Mouse (Mus musculus): ENCODE data around the gene Alkbh7.

Alkbh7 gene

DNA sequence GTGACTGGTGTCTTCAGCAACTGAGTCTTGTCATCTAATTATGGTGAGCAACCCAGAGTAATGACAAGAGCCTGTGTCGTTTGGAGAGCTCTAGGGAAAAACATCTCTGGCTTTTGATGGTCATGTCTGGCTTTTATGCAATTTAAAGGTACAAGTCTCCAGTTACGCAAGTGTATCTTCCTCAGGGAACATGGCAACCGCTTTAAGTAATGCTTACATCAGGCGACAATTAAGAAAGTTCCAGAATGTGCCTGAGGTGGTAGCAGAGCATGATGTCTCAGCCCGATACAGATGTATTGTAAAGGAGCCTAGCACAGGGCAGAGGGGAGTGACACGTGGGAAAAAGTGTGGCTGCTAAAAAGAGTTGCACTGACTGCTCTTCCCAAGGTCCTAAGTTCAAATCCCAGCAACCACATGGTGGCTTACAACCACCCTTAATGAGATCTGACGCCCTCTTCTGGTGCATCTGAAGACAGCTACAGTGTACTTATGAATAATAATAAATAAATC lies 8.2 kb upstream of the Alkbh7 start:
- no peak for DNase-seq

DNA sequence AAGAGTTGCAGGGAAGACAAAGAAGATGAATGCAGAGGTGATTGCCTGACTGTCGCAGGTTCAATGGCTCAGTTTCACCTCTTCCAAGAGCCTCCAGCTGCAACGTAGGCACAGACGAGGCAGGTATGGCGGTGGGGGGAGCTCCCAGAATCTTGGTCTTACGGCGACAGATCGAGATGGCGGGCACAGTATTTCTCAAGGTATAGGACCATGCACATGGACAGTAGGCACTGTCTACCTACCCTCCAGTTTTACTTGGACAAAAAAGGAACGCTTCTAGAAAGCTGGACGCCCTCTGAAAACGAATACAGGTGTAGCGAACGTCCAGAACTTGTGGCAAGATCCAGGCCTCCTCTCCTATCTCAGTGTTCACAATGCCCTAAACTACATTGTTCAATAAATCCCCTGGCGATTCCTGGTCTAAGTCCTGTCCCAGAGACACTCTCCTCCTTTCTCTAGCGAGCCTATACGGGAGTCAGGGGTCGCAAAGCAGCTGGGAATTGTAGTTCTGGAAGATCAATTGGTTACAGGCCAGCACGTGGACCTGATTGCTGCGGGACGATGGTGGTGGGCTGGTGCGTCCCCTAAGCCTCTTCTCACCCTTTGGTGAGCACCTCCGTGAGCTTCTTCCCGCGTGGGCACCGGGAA lies 7.5 kb upstream of the Alkbh7 start:
- DNase-seq, result peak; percentile 83

DNA sequence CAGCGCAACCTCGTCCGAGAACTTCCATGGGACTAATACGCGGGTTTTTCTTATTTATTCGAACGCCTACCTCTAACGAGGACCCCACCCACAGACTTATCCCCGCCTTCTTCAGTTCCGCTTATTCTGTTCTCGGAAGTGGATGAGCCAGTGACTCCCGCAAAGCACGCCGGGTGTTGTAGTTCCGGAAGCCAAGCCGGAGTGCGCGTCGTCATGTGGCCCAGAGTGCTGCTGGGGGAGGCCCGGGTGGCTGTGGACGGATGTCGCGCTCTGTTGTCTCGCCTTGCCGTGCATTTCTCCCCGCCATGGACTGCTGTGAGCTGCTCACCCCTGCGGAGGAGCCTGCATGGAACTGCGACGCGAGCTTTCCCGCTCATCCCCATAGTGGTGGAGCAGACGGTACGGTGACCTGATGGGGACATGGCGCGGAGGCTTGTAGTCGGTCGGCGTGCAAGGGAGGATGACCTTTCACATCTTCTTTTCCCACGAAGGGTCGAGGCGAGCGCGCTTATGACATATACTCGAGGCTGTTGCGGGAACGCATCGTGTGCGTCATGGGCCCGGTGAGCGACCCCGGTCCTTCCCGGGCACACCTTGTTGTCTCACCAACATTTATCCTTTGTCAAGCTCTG lies 6.9 kb upstream of the Alkbh7 start, which contains the start of gene Clpp:
Clpp (plus strand) TSS at position 191 of the 632 bp plus-strand sequence.
- DNase-seq, result peak; percentile 97

GRCm38 (mm10) chr17:56990966-56991365 lies 6.2 kb upstream of the Alkbh7 start:
- DNase-seq, result no peak

DNA sequence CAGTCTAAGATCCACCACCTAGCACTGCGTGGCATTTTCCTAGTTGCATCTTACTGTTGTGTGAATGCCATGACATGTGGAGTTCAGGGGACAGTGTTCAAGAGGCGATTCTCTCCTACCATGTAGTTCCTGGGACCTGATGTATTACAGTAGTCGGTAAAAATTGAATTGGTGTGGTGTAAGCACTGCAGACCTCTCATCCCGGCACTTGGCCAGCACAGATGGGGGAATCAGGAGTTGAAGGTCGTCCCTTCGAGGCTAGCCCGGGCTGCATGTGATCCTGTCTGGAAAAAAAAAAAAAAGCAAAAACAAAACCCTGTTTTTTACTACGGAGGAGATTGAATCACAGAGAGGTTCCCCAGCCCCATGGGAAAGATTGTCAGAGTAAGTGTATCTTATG lies 2.1 kb upstream of the Alkbh7 start:
- no peak for DNase-seq

DNA sequence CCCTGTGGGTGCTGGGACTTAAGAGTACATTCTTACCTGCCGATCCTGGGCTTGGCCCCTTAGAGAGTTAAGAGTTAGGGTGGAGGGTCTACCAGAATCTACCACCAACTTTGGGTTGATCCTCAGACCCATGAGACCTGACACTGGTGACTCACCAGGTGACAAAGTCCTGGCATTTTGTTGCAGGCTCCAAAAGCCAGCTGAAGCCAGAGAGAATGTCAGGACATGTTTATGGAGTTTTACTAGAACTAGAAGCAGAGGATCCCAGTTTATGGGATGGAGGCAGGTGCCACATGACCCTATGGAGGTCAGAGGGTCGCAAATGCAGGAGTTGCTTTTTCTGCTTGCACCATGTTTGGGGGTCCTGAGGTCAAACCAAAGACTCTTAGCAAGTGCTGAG lies 633 bp upstream of the Alkbh7 start:
- DNase-seq, result no peak

GRCm38 (mm10) chr17:56999414-56999813 lies 2.3 kb downstream of the Alkbh7 start:
- no peak for DNase-seq

DNA sequence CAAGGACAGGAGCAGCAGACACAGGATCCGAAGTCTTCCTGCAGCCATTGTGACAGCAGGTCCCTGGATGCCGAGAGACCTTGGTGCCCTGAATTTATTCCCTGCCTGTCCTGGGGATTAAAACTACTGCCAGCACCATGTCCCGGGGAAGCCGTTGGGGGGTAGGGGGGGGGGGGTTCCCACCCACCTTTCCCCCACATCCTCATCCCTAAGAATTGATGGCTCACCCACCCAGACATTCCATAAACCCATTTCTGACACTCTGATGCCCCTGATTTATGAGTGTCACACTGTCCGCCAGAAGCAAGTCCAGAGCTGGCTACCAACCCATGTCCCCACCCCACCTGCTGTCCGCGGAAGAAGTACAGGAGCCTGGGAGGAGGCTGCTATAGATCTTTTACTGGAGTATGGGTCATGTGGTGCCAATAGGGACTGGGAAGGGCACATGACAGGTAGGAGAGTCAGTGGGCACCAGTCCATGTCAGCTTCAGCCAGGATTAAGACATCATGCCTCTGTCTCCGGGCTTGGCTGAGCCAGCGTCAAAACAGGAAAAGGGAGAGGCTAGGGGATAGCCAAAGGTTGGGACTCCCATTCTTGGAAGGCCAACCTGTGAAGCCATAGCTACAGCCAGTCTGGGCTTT lies 3.0 kb downstream of the Alkbh7 start, which contains the start of gene Pspn:
Pspn (minus strand) TSS at position 51 of the 642 bp plus-strand sequence.
- no peak for DNase-seq

- DNase-seq, result no peak
Measured at GRCm38 (mm10) chr17:57001228-57001627, 4.1 kb downstream of the Alkbh7 start.

- no peak for DNase-seq
Measured at GRCm38 (mm10) chr17:57003994-57004393, 6.9 kb downstream of the Alkbh7 start.

- DNase-seq, result no peak
Measured at GRCm38 (mm10) chr17:57007137-57007905, 10.2 kb downstream of the Alkbh7 start.

- DNase-seq, result no peak
Measured at GRCm38 (mm10) chr17:57010911-57011235, 13.7 kb downstream of the Alkbh7 start.

DNA sequence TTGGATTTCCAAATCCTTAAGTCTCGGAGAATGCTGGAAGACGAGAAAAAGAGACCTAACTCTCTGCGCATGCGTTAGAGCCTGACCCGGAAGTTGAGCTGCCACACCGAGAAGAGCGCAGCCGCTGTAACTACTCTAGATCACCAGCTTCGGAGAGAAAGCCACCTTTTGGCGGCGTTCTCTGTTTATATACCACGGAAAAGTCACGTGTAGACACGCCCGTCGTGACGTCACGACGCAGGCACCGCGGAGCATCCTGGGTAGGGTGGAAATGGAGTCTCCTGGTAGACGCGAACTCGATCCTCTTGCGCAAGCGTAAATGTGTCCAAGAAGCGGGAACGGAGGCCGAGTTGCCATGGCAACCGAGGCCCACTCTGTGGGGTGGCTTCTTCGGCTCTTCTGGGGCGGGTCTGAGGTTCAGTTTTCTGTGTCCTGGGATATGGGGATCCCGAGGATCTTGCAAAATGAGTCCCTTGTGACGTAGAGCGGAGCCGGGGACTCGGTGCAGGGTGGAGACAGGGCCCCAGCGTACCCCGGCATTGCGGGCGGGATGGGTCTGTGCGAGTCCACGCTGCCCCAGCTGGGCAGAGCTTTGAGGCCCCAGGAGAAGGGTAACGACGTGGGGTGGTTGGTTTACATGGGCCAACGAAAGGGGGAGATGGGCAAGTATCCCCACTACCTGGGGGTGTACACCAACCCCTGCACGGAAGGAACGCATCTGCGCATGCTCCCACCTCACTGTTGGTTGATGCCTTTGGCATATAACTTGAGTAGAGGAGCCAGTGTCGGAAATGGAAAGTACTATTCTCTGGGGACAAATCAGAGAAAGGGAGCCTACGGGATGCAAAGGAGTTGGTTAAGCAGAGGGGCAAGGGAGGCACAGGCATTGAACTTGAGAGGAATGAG lies 14.3 kb downstream of the Alkbh7 start, which contains the start of the genes Gtf2f1 and Gm17949:
Gtf2f1 (minus strand) TSS at position 53 of the 906 bp plus-strand sequence.
Gm17949 (plus strand) TSS at position 234 of the 906 bp plus-strand sequence.
- peak; percentile 97 for DNase-seq

DNA sequence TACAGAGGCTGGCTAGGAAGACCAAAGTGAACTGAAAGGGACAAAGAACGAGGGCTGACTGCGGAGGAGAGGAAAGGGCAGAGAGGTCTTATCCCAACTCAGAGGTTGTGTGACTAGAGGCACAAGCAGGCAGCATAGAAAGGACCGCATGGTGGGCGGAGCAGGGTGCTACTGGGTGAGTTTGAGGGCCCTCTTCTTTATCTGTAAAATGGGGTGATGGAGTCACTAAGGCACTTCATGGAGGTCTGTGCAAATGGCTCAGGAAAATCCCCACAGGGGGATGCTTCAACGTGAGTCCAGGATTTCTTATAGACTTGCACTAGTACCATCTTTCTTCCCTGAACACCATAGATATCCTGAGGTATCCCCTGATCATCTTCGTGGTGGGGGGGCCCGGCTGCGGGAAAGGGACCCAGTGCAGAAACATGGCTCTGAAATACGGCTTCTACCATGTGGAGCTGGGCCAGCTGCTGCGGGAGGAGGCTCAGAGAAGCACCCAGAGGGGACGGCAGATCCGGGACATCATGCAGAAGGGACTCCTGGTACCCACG lies 15.2 kb downstream of the Alkbh7 start:
- peak; percentile 20 for DNase-seq

DNA sequence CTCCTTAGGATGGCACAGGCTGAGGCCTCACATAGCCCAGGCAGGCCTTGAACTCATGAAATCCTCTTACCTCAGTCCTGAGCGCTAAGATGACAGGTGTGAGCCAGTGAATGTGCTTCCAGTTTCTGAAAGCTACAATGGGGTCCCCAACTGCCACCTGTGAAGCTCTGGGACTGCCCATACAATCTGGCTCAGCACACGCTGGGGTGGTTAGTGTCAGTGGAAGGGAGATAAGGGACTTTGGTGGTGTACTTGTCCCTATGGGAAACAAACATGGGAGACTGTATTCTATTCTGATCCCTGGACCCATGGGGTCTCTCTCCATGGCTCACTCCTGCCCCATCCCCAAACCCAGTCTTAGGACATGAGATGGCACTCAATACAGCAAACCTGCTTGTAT lies 22.6 kb downstream of the Alkbh7 start:
- DNase-seq, result no peak

DNA sequence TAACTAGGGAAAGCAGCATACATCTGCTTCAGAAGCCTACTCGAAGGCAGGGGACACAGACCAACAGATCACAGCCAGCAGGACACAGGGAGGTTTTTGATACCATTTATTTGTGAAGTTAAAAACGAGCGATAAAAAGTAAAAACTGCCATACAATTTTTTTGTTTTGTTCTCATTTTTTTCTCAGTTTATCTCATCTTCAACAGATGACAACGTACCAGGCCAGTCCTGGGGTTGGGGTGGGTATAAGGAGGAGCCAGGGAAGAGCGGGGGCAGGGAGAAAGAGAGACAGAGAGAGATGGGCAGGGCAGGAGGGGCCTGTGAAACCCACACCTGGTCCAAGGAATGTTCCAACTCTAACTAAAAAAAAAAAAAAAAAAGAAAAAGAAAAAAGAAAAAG lies 23.8 kb downstream of the Alkbh7 start:
- no peak for DNase-seq

DNA sequence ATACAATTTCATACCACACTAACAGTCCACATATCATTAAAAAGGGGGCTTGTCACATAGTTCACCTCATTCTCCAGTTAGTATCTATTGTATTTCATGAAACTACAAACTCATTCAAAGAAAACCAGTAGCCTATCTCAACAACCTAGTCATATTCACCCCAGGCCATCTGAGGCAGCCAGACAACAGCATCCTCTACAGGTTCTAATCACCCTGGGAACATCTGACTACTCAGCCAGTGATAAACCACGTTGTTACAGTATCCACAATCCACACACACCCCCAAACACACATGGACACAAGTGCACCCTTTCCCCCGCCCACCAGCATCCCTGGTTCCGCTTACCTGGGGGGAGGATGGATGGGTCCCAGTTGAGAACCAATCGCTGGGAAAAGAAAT lies 30.3 kb downstream of the Alkbh7 start:
- DNase-seq, result no peak

DNA sequence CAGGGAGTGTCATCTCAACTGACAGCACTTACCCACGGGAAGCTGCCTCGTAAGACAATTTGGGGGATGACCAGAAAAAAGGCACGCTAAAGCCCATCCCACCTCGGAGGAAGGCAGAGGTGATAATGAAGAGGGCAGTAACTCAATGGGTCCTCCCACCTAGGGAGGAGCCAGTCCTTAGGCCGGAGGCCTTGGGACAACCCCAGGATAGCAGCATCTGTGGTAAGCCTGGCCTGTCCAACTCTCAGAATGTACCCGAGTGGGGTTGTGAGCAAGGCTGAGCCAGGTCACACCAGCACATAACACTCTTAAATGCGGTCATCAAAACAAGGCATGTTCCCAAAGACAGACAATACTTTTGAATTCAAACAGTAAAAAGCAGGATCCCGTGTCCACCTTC lies 32.6 kb downstream of the Alkbh7 start:
- peak; percentile 31 for DNase-seq

- peak; percentile 72 for DNase-seq
Measured at GRCm38 (mm10) chr17:57030931-57031660, 34.0 kb downstream of the Alkbh7 start, which contains the start of gene Khsrp. Gene Khsrp (minus strand): TSS chr17:57031522.

DNA sequence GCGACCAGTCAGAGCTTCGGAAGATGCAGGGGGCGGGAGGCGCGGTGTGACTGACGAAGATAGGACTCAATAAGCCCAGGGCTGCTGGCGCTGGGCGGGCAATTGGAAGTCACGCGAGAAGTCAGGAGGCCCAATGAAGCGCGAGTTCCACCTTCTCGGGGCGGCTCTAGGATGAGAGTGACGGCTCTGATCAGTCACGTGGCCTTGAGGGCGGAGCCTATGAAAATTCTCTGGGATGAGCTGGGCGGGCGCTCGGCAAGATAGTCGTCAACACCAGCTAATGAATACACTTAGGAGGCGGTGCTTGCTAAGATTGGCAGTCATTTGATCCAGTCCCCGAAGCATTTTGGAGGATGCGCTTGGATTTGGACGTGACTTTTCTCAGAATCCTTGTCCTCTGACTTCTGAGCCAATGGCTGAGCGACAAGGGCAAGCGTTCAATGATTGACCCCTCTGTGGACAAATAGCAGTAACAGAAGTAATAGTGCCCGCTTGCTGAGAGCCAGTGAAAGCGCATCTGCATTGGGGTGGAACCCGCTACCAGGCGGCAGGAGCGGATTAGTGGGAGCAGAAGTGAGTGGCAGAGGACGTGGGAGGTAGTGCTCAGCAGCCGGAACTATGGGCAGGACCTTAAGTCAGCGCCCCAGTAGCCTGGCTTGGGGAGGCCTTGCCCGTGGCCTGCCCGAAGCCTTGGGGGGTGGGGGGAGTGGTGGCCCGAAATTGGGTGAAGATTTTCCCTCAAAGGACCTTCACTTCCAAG lies 34.7 kb downstream of the Alkbh7 start:
- peak; percentile 99 for DNase-seq

Data from kidney, postnatal 10 days (tissue).